Mouse (Mus musculus): ENCODE measurements at regions not wholly inside any gene's neighbourhood (a gene's known extent, or its start where the extent isn't known, plus 50 kb on each side); places are given as distances from the start of the nearest gene placed in this dataset.

GRCm38 (mm10) chr1:119217387-119217786 lies 164.0 kb upstream of the Gli2 start:
- DNase-seq (ENCODE audit: low spot score in 2 of 2), result no peak
- intact Hi-C loops (cut with DNase I), result no loop called here

- DNase-seq (ENCODE audit: low spot score in 2 of 2), result no peak
- intact Hi-C loops (cut with DNase I), result no loop called here
These were observed 156.2 kb upstream of the Gli2 start for GRCm38 (mm10) chr1:119209607-119210007.

- intact Hi-C loops (cut with DNase I), result no loop called here
These were observed 149.0 kb upstream of the Gli2 start for GRCm38 (mm10) chr1:119202456-119202855.

GRCm38 (mm10) chr1:119197415-119197700 lies 143.9 kb upstream of the Gli2 start:
- no peak for DNase-seq (ENCODE audit: low spot score in 2 of 2)
- intact Hi-C loops (cut with DNase I), result no loop called here

More at GRCm38 (mm10) chr1:119202456-119202855, 149.0 kb upstream of the Gli2 start:
- no peak for DNase-seq (ENCODE audit: low spot score in 2 of 2)

GRCm38 (mm10) chr1:119196674-119197414 lies 143.4 kb upstream of the Gli2 start:
- intact Hi-C loops (cut with DNase I), result no loop called here
- no peak for DNase-seq (ENCODE audit: low spot score in 2 of 2)

GRCm38 (mm10) chr1:119194533-119194932 lies 141.1 kb upstream of the Gli2 start:
- DNase-seq (ENCODE audit: low spot score in 2 of 2), result no peak
- intact Hi-C loops (cut with DNase I), result no loop called here

- DNase-seq (ENCODE audit: low spot score in 2 of 2), result no peak
- intact Hi-C loops (cut with DNase I), result no loop called here
These were observed 137.8 kb upstream of the Gli2 start for GRCm38 (mm10) chr1:119191177-119191576.

GRCm38 (mm10) chr1:119189461-119190066 lies 136.1 kb upstream of the Gli2 start:
- intact Hi-C loops (cut with DNase I), result no loop called here
- DNase-seq (ENCODE audit: low spot score in 2 of 2), result peak; percentile 69 to 76

- DNase-seq (ENCODE audit: low spot score in 2 of 2), result no peak
- intact Hi-C loops (cut with DNase I), result no loop called here
These were observed 133.9 kb upstream of the Gli2 start for GRCm38 (mm10) chr1:119187301-119187700.

- intact Hi-C loops (cut with DNase I), result no loop called here
These were observed 133.4 kb upstream of the Gli2 start for GRCm38 (mm10) chr1:119186856-119187255.

GRCm38 (mm10) chr1:119183558-119184270 lies 130.3 kb upstream of the Gli2 start:
- DNase-seq (ENCODE audit: low spot score in 2 of 2), result peak; percentile 29 to 47
- intact Hi-C loops (cut with DNase I), result no loop called here

More at GRCm38 (mm10) chr1:119186856-119187255, 133.4 kb upstream of the Gli2 start:
- no peak for DNase-seq (ENCODE audit: low spot score in 2 of 2)

- intact Hi-C loops (cut with DNase I), result no loop called here
- DNase-seq (ENCODE audit: low spot score in 2 of 2), result no peak
These were observed 119.8 kb upstream of the Gli2 start for GRCm38 (mm10) chr1:119173030-119173756.

GRCm38 (mm10) chr1:119167443-119167842 lies 114.0 kb upstream of the Gli2 start:
- intact Hi-C loops (cut with DNase I), result no loop called here
- no peak for DNase-seq (ENCODE audit: low spot score in 2 of 2)

GRCm38 (mm10) chr1:119166286-119166685 lies 112.9 kb upstream of the Gli2 start:
- intact Hi-C loops (cut with DNase I), result no loop called here
- no peak for DNase-seq (ENCODE audit: low spot score in 2 of 2)

GRCm38 (mm10) chr1:119164811-119165210 lies 111.4 kb upstream of the Gli2 start:
- intact Hi-C loops (cut with DNase I), result no loop called here
- no peak for DNase-seq (ENCODE audit: low spot score in 2 of 2)

- DNase-seq (ENCODE audit: low spot score in 2 of 2), result no peak
- intact Hi-C loops (cut with DNase I), result no loop called here
These were observed 110.4 kb upstream of the Gli2 start for GRCm38 (mm10) chr1:119163846-119164245.

GRCm38 (mm10) chr1:119163114-119163740 lies 109.8 kb upstream of the Gli2 start:
- peak; percentile 7 to 8 for DNase-seq (ENCODE audit: low spot score in 2 of 2)
- intact Hi-C loops (cut with DNase I), result no loop called here

- no peak for DNase-seq (ENCODE audit: low spot score in 2 of 2)
- intact Hi-C loops (cut with DNase I), result no loop called here
These were observed 108.3 kb upstream of the Gli2 start for GRCm38 (mm10) chr1:119161751-119162150.

GRCm38 (mm10) chr1:119160354-119160753 lies 106.9 kb upstream of the Gli2 start:
- intact Hi-C loops (cut with DNase I), result no loop called here
- DNase-seq (ENCODE audit: low spot score in 2 of 2), result no peak

GRCm38 (mm10) chr1:119157171-119157700 lies 103.8 kb upstream of the Gli2 start:
- intact Hi-C loops (cut with DNase I), result no loop called here

More at GRCm38 (mm10) chr1:119157171-119157700, 103.8 kb upstream of the Gli2 start:
- no peak for DNase-seq (ENCODE audit: low spot score in 2 of 2)
